Mouse (Mus musculus) myocyte (in vitro differentiated cells): ENCODE measurements around the gene Sh3bp5.

Experiments used
- CEBPB ChIP-seq: IDR thresholded peaks from 2 replicates; pipeline ENCODE4 v1.6.1; 2011; ENCODE audit warnings: mild to moderate bottlenecking, moderate library complexity; ENCODE audit not compliant: poor library complexity, insufficient read depth, severe bottlenecking
- E2F4 ChIP-seq: IDR thresholded peaks from one replicate; pipeline ENCODE4 v1.6.1; 2011; ENCODE audit warnings: mild to moderate bottlenecking, control low read depth, moderate library complexity; ENCODE audit not compliant: insufficient read depth
- MAX ChIP-seq: IDR thresholded peaks from one replicate; pipeline ENCODE4 v1.6.1; 2011; ENCODE audit warnings: low read depth, mild to moderate bottlenecking, control low read depth
- MYOD1 ChIP-seq, 3 experiments: IDR thresholded peaks; one replicate each; pipeline ENCODE4 v1.6.1; 2011; ENCODE audit warnings: control low read depth in 2 of 3, low read depth in 2 of 3, mild to moderate bottlenecking in 2 of 3, moderate library complexity in 1 of 3; ENCODE audit not compliant: insufficient read length in 2 of 3, control insufficient read depth in 1 of 3
- MYOG ChIP-seq, 3 experiments: IDR thresholded peaks; one replicate each; pipeline ENCODE4 v1.6.1; 2011; ENCODE audit warnings: control low read depth in 2 of 3, low read depth in 2 of 3, mild to moderate bottlenecking in 2 of 3; ENCODE audit not compliant: insufficient read length in 2 of 3, control insufficient read depth in 1 of 3, insufficient read depth in 1 of 3
- POLR2A ChIP-seq: IDR thresholded peaks from one replicate; pipeline ENCODE4 v1.6.1; 2011; ENCODE audit warnings: low read depth, mild to moderate bottlenecking, control low read depth, moderate library complexity; ENCODE audit not compliant: insufficient read length
- POLR2AphosphoS2 ChIP-seq: IDR thresholded peaks from one replicate; pipeline ENCODE4 v1.6.1; 2011; ENCODE audit warnings: low read depth, control low read depth; ENCODE audit not compliant: insufficient read length
- REST ChIP-seq: IDR thresholded peaks from one replicate; pipeline ENCODE4 v1.6.1; 2011; ENCODE audit warnings: mild to moderate bottlenecking, control low read depth, moderate library complexity; ENCODE audit not compliant: insufficient read depth, insufficient read length
- SRF ChIP-seq: IDR thresholded peaks from one replicate; pipeline ENCODE4 v1.6.1; 2011; ENCODE audit warnings: low read depth; ENCODE audit not compliant: control insufficient read depth, insufficient read length
- TCF12 ChIP-seq: IDR thresholded peaks from one replicate; pipeline ENCODE4 v1.6.1; 2011; ENCODE audit warnings: mild to moderate bottlenecking, control low read depth; ENCODE audit not compliant: poor library complexity, insufficient read depth, severe bottlenecking
- TCF3 ChIP-seq: IDR thresholded peaks from one replicate; pipeline ENCODE4 v1.6.1; 2011; ENCODE audit warnings: low read depth, control low read depth; ENCODE audit not compliant: insufficient read length
- USF1 ChIP-seq: IDR thresholded peaks from one replicate; pipeline ENCODE4 v1.6.1; 2011; ENCODE audit warnings: low read depth, mild to moderate bottlenecking, control low read depth, moderate library complexity

DNA sequence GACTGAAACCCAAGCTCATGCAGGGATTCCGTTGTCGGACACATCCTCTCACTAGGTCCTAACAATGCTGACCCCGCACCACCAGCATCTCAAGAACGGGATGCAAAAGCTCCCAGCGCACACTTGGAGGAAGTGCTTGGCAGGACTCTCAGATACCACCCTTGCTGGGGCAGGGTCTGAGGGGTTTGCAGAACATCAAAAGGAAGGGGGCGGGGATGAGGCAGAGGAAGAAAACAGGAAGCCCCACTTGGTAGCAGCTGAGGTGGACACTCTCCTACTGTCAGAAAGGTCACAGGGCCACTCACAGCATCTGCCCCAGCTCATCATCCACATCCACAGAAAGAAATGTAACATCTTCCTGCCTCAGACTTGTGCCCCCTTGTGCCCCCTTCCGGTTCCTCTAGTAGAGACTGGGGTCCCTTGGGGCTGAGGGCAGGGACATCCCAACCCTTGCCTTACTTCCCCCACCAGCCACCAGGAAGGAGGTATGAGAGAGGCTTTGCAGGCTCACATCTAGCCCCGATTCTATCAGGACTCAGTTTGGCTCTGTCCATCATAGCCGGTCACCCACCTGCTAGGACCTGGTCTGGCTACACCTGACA, 25.7 kb downstream of the Sh3bp5 start:
- TF ChIP-seq POLR2AphosphoS2 (no peak), MAX (no peak), MYOD1 (IDR thresholded peaks at IDR 0.05; ENCODE audit: control insufficient read depth in 1 of 3, insufficient read length in 2 of 3, low read depth in 2 of 3) (no peak), CEBPB (no peak), TCF3 (no peak), POLR2A (no peak), E2F4 (no peak), USF1 (no peak), TCF12 (no peak), SRF (no peak), REST (no peak), MYOG (IDR thresholded peaks at IDR 0.05; ENCODE audit: control insufficient read depth in 1 of 3, insufficient read depth in 1 of 3, insufficient read length in 2 of 3, low read depth in 2 of 3) (no peak)
